Mouse (Mus musculus) heart, adult 2 months (tissue): ENCODE results near the gene Ubr3.

ENCODE experiments used
- CTCF ChIP-seq: fragments of 200-600 bp; IDR thresholded peaks from 2 replicates; pipeline ENCODE4 v1.8.1; 2022; ENCODE audit warnings: antibody characterized with exemption, mild to moderate bottlenecking, moderate library complexity
- EP300 ChIP-seq: fragments of 200-500 bp; IDR thresholded peaks from 2 replicates; pipeline ENCODE4 v1.6.1; 2011; ENCODE audit warnings: low read depth, low read length, control low read depth; ENCODE audit not compliant: insufficient read depth
- POLR2A ChIP-seq: fragments of 200-500 bp; IDR thresholded peaks from 2 replicates; pipeline ENCODE4 v1.6.1; 2011; ENCODE audit warnings: mild to moderate bottlenecking, low read depth, low read length, control low read depth; ENCODE audit not compliant: insufficient read depth

GRCm38 (mm10) chr2:69936331-69936730 is 39.3 kb downstream of the Ubr3 start:
- no peak for TF ChIP-seq POLR2A
- no peak for TF ChIP-seq CTCF
- no peak for TF ChIP-seq EP300
